ENCODE assay signal across 8 mouse cellular contexts in the genomic region with DNA sequence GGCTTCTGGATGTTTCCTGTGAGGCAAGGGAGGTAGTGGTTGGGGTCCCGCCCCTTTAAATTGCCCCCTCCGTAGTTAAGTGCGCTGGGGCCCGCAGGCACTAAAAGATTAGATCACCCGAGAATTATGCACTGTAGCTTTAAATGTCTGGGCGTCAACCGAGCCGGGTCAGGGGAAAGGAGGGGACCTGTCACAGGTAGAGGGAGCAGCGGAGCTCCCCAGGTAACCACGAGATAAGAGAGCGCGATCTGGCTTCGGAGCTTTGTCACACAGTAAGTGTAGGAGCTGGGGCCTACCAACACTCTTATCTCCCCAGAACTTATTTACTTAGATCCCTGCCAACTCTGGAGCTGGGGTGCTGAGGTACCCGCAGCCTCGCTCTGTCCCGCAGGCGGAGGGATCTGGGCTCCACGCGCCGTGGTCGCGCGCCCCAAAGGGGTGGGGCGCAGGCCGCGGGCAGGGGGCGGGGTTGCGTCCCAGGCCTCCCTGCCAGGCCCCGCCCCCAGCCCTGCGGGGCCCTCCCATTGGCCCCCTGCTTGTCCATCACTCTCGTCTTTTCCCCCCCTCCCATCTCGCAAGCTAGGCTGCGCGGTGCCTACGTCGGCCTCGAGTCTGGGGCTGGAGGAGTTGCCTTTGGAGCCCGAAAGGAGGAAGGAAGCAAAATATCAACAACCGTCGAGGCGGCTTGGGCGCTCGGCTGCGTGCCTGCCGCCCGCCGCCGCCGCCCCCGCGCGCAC. TPM values are rescaled to one million over a fixed set of nuclear protein-coding genes. Genes with fewer than 3 reads are reported as not detected.
A peak's percentile ranks its signal among the peaks of the same experiment; 100 is the strongest.
DNase-seq lines count a peak whose midpoint lies in the region; ATAC-seq lines count a peak whose summit lies in the region.

A gene (plus strand): TSS at position 586 of the 737 bp plus-strand sequence.

- ATAC-seq in inflammation-experienced regulatory T-cells, adult 6 months = peak; percentile 58
- peak; percentile 64 for ATAC-seq in megakaryocyte-erythroid progenitor cell, adult 5-6 weeks (replicated peaks; ENCODE audit: low FRiP score, low TSS enrichment, poor library complexity, severe bottlenecking)

- intact Hi-C loops in gastrocnemius, postnatal 14 days (cut with DNase I; ENCODE audit: low total_unique reads) = no loop called here
- intact Hi-C loops in left cerebral cortex, postnatal 10 days (cut with DNase I) = loop anchor here (5.0 kb wide), 1 partner anchor 35 kb away; no protein-coding TSS in a partner anchor

- DNase-seq in adrenal gland, adult (ENCODE audit: inconsistent age in 2 of 2, low spot score in 1 of 2) = peak; percentile 97 to 99
- DNase-seq in embryo, embryonic 10.5 days (ENCODE audit: low spot score) = peak; percentile 97
- peak; percentile 96 for DNase-seq in gastrocnemius, postnatal 14 days
- DNase-seq in left cerebral cortex, postnatal 10 days (ENCODE audit: extremely low spot score in 1 of 2, low spot score in 2 of 2) = peak; percentile 93 to 98
- peak; percentile 95 for DNase-seq in right cerebral cortex, postnatal 25 days
- DNase-seq in urinary bladder, postnatal 4 days (ENCODE audit: low spot score in 2 of 2) = peak; percentile 95

RNA-seq across cellular contexts. Expression of the gene that starts here (rescaled TPM):
- 100 to 1,000 TPM; 136 to 137 TPM for total RNA-seq in gastrocnemius, postnatal 14 days (2021)
- polyA plus RNA-seq in inflammation-experienced regulatory T-cells, adult 6 months (2017; shearing (Covaris generic)) = 10 to 100 TPM; 16.6 to 32.0 (median 27.7) TPM
- total RNA-seq in left cerebral cortex, postnatal 10 days (2021) = 100 to 1,000 TPM; 149 to 160 TPM
- total RNA-seq in megakaryocyte-erythroid progenitor cell, adult 5-6 weeks (2014; fragmentation: Nextera tagmentation) = 91.9 and 97.4 TPM in 2 replicates
- total RNA-seq in megakaryocyte-erythroid progenitor cell, adult 5-6 weeks (2017) = 19.7 and 50.5 TPM in 2 replicates

Comparison
In these comparisons a context has a peak if more than half of its experiments do, and no peak if none do; other contexts are left out.
1. Peak in every context shown above with its lines: DNase-seq and ATAC-seq.